Mouse (Mus musculus): ENCODE data around the gene Wfdc3. TPM values are rescaled to one million over a fixed set of nuclear protein-coding genes. Genes with fewer than 3 reads are reported as not detected.

Wfdc3 gene
- polyA plus RNA-seq, 1 experiment from 2014 or later: 1.0 TPM

- no peak overlapping the region for H3K4me3 ChIP-seq
- H3K9ac ChIP-seq: no peak overlapping the region
- 88% methylated on average over 11 of the region's 11 CpGs for WGBS
- ATAC-seq (ENCODE audit: low read depth): no peak
- no peaks in the 10 kb centered on the region for H3K9me3 ChIP-seq
- no peak overlapping the region for H3K4me2 ChIP-seq
- no peak overlapping the region for H3K27ac ChIP-seq (replicated peaks)
- peaks cover 98% of the 10 kb centered on the region for H3K36me3 ChIP-seq
- H3K4me1 ChIP-seq (replicated peaks): no peaks in the 10 kb centered on the region
- H3K27me3 ChIP-seq: no peaks in the 10 kb centered on the region
Observed at GRCm38 (mm10) chr2:164757841-164758240, 12.1 kb upstream of the Wfdc3 start.

GRCm38 (mm10) chr2:164754800-164755199 lies 9.1 kb upstream of the Wfdc3 start:
- 85% methylated on average over 2 of the region's 2 CpGs for WGBS
- Histone ChIP-seq H3K9ac (no peak overlapping the region), H3K27ac (replicated peaks) (no peak overlapping the region), H3K4me1 (replicated peaks) (no peaks in the 10 kb centered on the region), H3K36me3 (peaks cover 96% of the 10 kb centered on the region), H3K9me3 (no peaks in the 10 kb centered on the region), H3K27me3 (no peaks in the 10 kb centered on the region), H3K4me3 (no peak overlapping the region), H3K4me2 (no peak overlapping the region)
- ATAC-seq (ENCODE audit: low read depth): no peak

- no peak for ATAC-seq (ENCODE audit: low read depth)
- Histone ChIP-seq H3K27me3 (no peaks in the 10 kb centered on the region), H3K4me1 (replicated peaks) (no peaks in the 10 kb centered on the region), H3K4me3 (no peak overlapping the region), H3K36me3 (peaks cover 95% of the 10 kb centered on the region), H3K9me3 (no peaks in the 10 kb centered on the region), H3K27ac (replicated peaks) (no peak overlapping the region), H3K9ac (no peak overlapping the region), H3K4me2 (no peak overlapping the region)
- WGBS: 87% methylated on average over 11 of the region's 11 CpGs
Observed at GRCm38 (mm10) chr2:164754105-164754504, 8.4 kb upstream of the Wfdc3 start.

GRCm38 (mm10) chr2:164752454-164752853 lies 6.7 kb upstream of the Wfdc3 start:
- WGBS: 94% methylated on average over 2 of the region's 2 CpGs

GRCm38 (mm10) chr2:164748991-164749390 lies 3.3 kb upstream of the Wfdc3 start:
- 88% methylated on average over 6 of the region's 6 CpGs for WGBS
- H3K36me3 ChIP-seq: peaks cover 61% of the 10 kb centered on the region

More at GRCm38 (mm10) chr2:164752454-164752853, 6.7 kb upstream of the Wfdc3 start:
- Histone ChIP-seq H3K4me2 (no peak overlapping the region), H3K9ac (no peak overlapping the region), H3K36me3 (peaks cover 95% of the 10 kb centered on the region), H3K4me3 (no peak overlapping the region), H3K27ac (replicated peaks) (no peak overlapping the region), H3K4me1 (replicated peaks) (peaks cover 14% of the 10 kb centered on the region), H3K27me3 (no peaks in the 10 kb centered on the region), H3K9me3 (no peaks in the 10 kb centered on the region)
- ATAC-seq (ENCODE audit: low read depth): no peak

GRCm38 (mm10) chr2:164748191-164748590 lies 2.5 kb upstream of the Wfdc3 start:
- ATAC-seq (ENCODE audit: low read depth): no peak
- 87% methylated on average over 4 of the region's 4 CpGs for WGBS

More at GRCm38 (mm10) chr2:164748991-164749390, 3.3 kb upstream of the Wfdc3 start:
- no peak for ATAC-seq (ENCODE audit: low read depth)
- H3K9me3 ChIP-seq: no peaks in the 10 kb centered on the region
- no peak overlapping the region for H3K4me3 ChIP-seq
- H3K27me3 ChIP-seq: no peaks in the 10 kb centered on the region; the same call in 1 of the 2 replicates
- no peak overlapping the region for H3K9ac ChIP-seq
- H3K27ac ChIP-seq (replicated peaks): no peak overlapping the region
- peaks cover 33% of the 10 kb centered on the region for H3K4me1 ChIP-seq (replicated peaks)
- H3K4me2 ChIP-seq: no peak overlapping the region

GRCm38 (mm10) chr2:164746693-164747092 lies 962 bp upstream of the Wfdc3 start:
- Histone ChIP-seq H3K4me1 (replicated peaks) (peaks cover 33% of the 10 kb centered on the region), H3K9ac (peak overlapping the region; percentile 89), H3K4me2 (peak overlapping the region; percentile 73), H3K27me3 (no peaks in the 10 kb centered on the region; the same call in 1 of the 2 replicates), H3K27ac (replicated peaks) (no peak overlapping the region), H3K36me3 (peaks cover 40% of the 10 kb centered on the region), H3K9me3 (no peaks in the 10 kb centered on the region), H3K4me3 (peak overlapping the region; percentile 72)
- WGBS: 56% methylated on average over 8 of the region's 8 CpGs
- ATAC-seq (ENCODE audit: low read depth): no peak

More at GRCm38 (mm10) chr2:164748191-164748590, 2.5 kb upstream of the Wfdc3 start:
- Histone ChIP-seq H3K4me2 (no peak overlapping the region), H3K36me3 (peaks cover 55% of the 10 kb centered on the region), H3K27me3 (no peaks in the 10 kb centered on the region; the same call in 1 of the 2 replicates), H3K9me3 (no peaks in the 10 kb centered on the region), H3K4me3 (no peak overlapping the region), H3K27ac (replicated peaks) (no peak overlapping the region), H3K9ac (0 out of 2 replicates have a peak overlapping the region, but pooled peaks have one; percentile 8), H3K4me1 (replicated peaks) (peaks cover 33% of the 10 kb centered on the region)

- ATAC-seq (ENCODE audit: low read depth): no peak
- Histone ChIP-seq H3K27ac (replicated peaks) (no peak overlapping the region), H3K36me3 (peaks cover 25% of the 10 kb centered on the region), H3K4me3 (peak overlapping the region; percentile 72), H3K4me1 (replicated peaks) (peaks cover 33% of the 10 kb centered on the region), H3K9ac (peak overlapping the region; percentile 89), H3K27me3 (no peaks in the 10 kb centered on the region; the same call in 1 of the 2 replicates), H3K4me2 (peak overlapping the region; percentile 73), H3K9me3 (no peaks in the 10 kb centered on the region)
- WGBS: 75% methylated on average over 13 of the region's 13 CpGs
Observed at GRCm38 (mm10) chr2:164744987-164745386, 744 bp downstream of the Wfdc3 start.

GRCm38 (mm10) chr2:164739876-164740275 lies 5.9 kb downstream of the Wfdc3 start:
- Histone ChIP-seq H3K36me3 (no peaks in the 10 kb centered on the region), H3K27me3 (no peaks in the 10 kb centered on the region; the same call in 1 of the 2 replicates), H3K27ac (replicated peaks) (no peak overlapping the region), H3K4me3 (no peak overlapping the region), H3K4me1 (replicated peaks) (peaks cover 2% of the 10 kb centered on the region), H3K4me2 (no peak overlapping the region), H3K9ac (no peak overlapping the region), H3K9me3 (no peaks in the 10 kb centered on the region)
- ATAC-seq (ENCODE audit: low read depth): no peak
- WGBS: 74% methylated on average over 7 of the region's 7 CpGs

- H3K27me3 ChIP-seq: no peaks in the 10 kb centered on the region
- H3K4me1 ChIP-seq (replicated peaks): no peaks in the 10 kb centered on the region
- H3K4me2 ChIP-seq: no peak overlapping the region
- 72% methylated on average over 3 of the region's 3 CpGs for WGBS
- H3K36me3 ChIP-seq: no peaks in the 10 kb centered on the region
- no peak for ATAC-seq (ENCODE audit: low read depth)
- no peak overlapping the region for H3K4me3 ChIP-seq
- H3K9me3 ChIP-seq: no peaks in the 10 kb centered on the region
- no peak overlapping the region for H3K27ac ChIP-seq (replicated peaks)
- H3K9ac ChIP-seq: no peak overlapping the region
Observed at GRCm38 (mm10) chr2:164737377-164738090, 8.2 kb downstream of the Wfdc3 start.

- Histone ChIP-seq H3K36me3 (no peaks in the 10 kb centered on the region), H3K4me1 (replicated peaks) (no peaks in the 10 kb centered on the region), H3K9me3 (no peaks in the 10 kb centered on the region), H3K27me3 (no peaks in the 10 kb centered on the region), H3K27ac (replicated peaks) (no peak overlapping the region), H3K4me3 (no peak overlapping the region), H3K4me2 (no peak overlapping the region), H3K9ac (no peak overlapping the region)
- 89% methylated on average over 5 of the region's 5 CpGs for WGBS
- no peak for ATAC-seq (ENCODE audit: low read depth)
Observed at GRCm38 (mm10) chr2:164735446-164735845, 10.3 kb downstream of the Wfdc3 start.

GRCm38 (mm10) chr2:164734839-164735238 lies 10.9 kb downstream of the Wfdc3 start:
- no peak overlapping the region for H3K27ac ChIP-seq (replicated peaks)
- H3K4me2 ChIP-seq: no peak overlapping the region
- WGBS: 85% methylated on average over 5 of the region's 5 CpGs
- H3K36me3 ChIP-seq: no peaks in the 10 kb centered on the region
- no peak for ATAC-seq (ENCODE audit: low read depth)
- no peaks in the 10 kb centered on the region for H3K4me1 ChIP-seq (replicated peaks)
- no peaks in the 10 kb centered on the region for H3K27me3 ChIP-seq
- H3K4me3 ChIP-seq: no peak overlapping the region
- no peaks in the 10 kb centered on the region for H3K9me3 ChIP-seq
- H3K9ac ChIP-seq: no peak overlapping the region
